Mouse (Mus musculus) liver, postnatal 0 days (tissue): ENCODE data around the gene Zfp639.

Experiments used
- CTCF ChIP-seq: sonication (generic); IDR thresholded peaks from 2 replicates; pipeline ENCODE4 v1.5.1; 2016; ENCODE audit warnings: antibody characterized with exemption, low read depth
- EP300 ChIP-seq: IDR thresholded peaks from 2 replicates; pipeline ENCODE4 v1.6.1; 2016; ENCODE audit warnings: antibody characterized with exemption, low read depth, mild to moderate bottlenecking

GRCm38 (mm10) chr3:32490928-32491315 is 19.1 kb upstream of the Zfp639 start:
- TF ChIP-seq CTCF (no peak), EP300 (no peak)
